Mouse (Mus musculus) hindbrain, embryonic 16.5 days (tissue): ENCODE data around the gene Tbc1d16. TPM values are rescaled to one million over a fixed set of nuclear protein-coding genes. Genes with fewer than 3 reads are reported as not detected.
"Not testable (repeated sequence)": the region's sequence is repeated elsewhere in the genome, so short reads cannot be mapped to it uniquely, and the experiment has no call there.

Source experiments
- ATAC-seq: fragments of 200-750 bp; cut with Nextera tagmentation; 2 replicates; pipeline ENCODE4 v1.8.0; 2017; ENCODE audit warnings: moderate TSS enrichment, moderate library complexity
- H3K27ac ChIP-seq: fragments of 300-500 bp; sonication (generic); 2 replicates; pipeline ENCODE4 v1.5.1; 2014; ENCODE audit warnings: low read depth, mild to moderate bottlenecking, control low read depth, low read length, moderate library complexity
- H3K27me3 ChIP-seq: fragments of 300-500 bp; sonication (generic); replicated peaks from 2 replicates; pipeline ENCODE4 v1.6.1; 2014; ENCODE audit warnings: low read length; ENCODE audit not compliant: control insufficient read depth, insufficient read depth
- H3K36me3 ChIP-seq: fragments of 300-500 bp; sonication (generic); 2 replicates; pipeline ENCODE4 v1.6.1; 2014; ENCODE audit warnings: mild to moderate bottlenecking, low read length, moderate library complexity, mixed read lengths; ENCODE audit not compliant: control insufficient read depth, insufficient read depth
- H3K4me1 ChIP-seq: fragments of 300-500 bp; sonication (generic); 2 replicates; pipeline ENCODE4 v1.6.1; 2014; ENCODE audit warnings: low read depth, low read length; ENCODE audit not compliant: control insufficient read depth, insufficient read depth
- H3K4me2 ChIP-seq: fragments of 300-500 bp; sonication (generic); 2 replicates; pipeline ENCODE4 v1.6.1; 2014; ENCODE audit warnings: mild to moderate bottlenecking, low read length, control low read depth, moderate library complexity
- H3K4me3 ChIP-seq: fragments of 300-500 bp; sonication (generic); 2 replicates; pipeline ENCODE4 v1.5.1; 2014; ENCODE audit warnings: mild to moderate bottlenecking, low read length, control low read depth, moderate library complexity
- H3K9ac ChIP-seq: fragments of 300-500 bp; sonication (generic); 2 replicates; pipeline ENCODE4 v1.6.1; 2014; ENCODE audit warnings: low read depth, mild to moderate bottlenecking, control low read depth, low read length, moderate library complexity
- H3K9me3 ChIP-seq: fragments of 300-500 bp; sonication (generic); 2 replicates; pipeline ENCODE4 v1.6.1; 2014; ENCODE audit warnings: mild to moderate bottlenecking, low read length, moderate library complexity; ENCODE audit not compliant: control insufficient read depth
- WGBS: fragments of 180-500 bp; shearing (Covaris S2); extraction: QIAGEN DNeasy Blood & Tissue Kit; methylation state at CpG from one replicate; pipeline ENCODE4 v1.1.7; 2014; 5-methylcytosine and 5-hydroxymethylcytosine counted together
- polyA plus RNA-seq: library from polyadenylated mRNA; unstranded; fragments of >200 nt; fragmentation: Nextera tagmentation; extraction: Ambion mirVana; gene quantifications from 2 replicates; pipeline ENCODE4 v1.2.1, GENCODE M21; 2015

Tbc1d16 gene
- polyA plus RNA-seq, result 47.9 and 54.9 TPM in 2 replicates

DNA sequence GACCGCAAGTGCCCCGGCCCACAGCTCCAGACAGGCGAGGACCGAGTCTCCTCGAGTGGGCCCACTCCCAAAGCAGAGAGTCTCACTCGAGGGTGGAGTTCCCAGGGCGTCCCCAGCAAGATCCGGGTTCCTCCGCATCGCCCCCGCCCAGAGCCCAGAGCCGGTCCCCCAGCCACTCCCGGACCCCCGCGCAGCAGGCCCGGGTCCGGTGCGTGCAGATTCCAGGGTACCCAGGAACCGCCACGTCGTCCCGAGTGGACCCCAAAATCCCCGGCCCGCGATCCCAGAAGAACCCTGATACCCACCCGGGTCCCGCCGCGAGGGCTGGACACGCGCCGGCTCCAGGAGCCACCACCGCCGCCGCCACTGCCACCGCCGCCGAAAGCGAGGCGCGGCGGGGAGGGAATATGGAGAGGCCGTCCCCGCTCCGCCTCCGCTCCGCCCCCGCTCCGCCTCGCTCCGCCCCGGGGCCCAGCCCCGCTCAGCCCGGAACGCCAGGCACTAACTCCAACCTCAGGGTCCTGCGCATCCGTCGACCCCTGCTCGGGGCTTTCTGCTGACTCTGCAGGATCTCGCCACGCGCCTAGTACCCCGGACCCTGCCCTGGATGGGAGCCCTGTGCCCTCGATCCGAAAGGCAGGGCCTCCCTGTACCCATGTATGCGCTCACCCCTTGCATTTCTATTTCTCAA lies at the start of gene Tbc1d16, which contains the start of gene Ccdc40:
Gene Tbc1d16, minus strand, starts transcription at position 409 of the 691 bp plus-strand sequence.
Gene Ccdc40, plus strand, starts transcription at position 482 of the 691 bp plus-strand sequence.
- Histone ChIP-seq H3K4me2 (peak within 1 kb of the TSS; percentile 100), H3K27ac (peak within 1 kb of the TSS; percentile 84), H3K36me3 (no peaks in the 10 kb centered on the region), H3K4me1 (peaks cover 42% of the 10 kb centered on the region), H3K9ac (peak within 1 kb of the TSS; percentile 88), H3K4me3 (peak within 1 kb of the TSS; percentile 84), H3K27me3 (no peaks in the 10 kb centered on the region), H3K9me3 (no peaks in the 10 kb centered on the region)
- under 1% methylated on average over 41 of the region's 66 CpGs for WGBS
- ATAC-seq, result peak; percentile 85

DNA sequence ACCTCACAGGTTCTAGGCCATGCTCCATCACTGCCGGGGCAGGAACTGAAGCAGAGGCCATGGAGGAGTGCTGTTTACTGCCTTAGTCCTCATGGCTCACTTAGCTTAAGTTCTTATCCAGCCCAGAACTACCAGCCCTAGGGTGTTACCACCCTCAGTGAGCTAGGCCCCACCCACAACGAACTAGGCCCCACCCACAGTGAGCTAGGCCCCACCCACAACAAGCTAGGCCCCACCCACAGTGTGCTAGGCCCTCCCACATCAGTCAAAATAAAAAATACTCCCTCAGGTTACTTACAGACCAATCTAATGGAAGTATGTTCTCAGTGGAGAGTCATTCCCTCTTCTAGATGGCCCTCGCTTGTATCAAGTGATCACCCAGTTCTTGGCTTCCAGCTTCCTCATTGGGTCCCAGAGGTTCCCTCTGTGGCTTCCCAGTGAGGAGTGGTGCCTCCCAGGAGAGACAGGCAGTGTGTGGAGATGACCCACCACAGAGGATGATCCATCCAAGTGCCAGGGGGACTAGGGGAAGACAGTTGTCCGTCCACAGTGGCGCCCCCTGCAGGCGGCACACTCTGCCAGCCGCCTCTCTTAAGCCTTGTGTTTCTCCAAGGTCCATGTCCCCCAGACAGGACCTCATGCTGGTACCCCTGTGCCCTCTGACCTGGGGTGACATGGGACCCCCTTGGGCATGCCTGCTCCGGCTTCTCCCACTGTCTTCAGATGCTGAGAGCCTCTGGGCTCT lies 45.1 kb upstream of the Tbc1d16 start:
- WGBS, result 90% methylated on average over 8 of the region's 8 CpGs
- H3K36me3 ChIP-seq, result peaks cover 26% of the 10 kb centered on the region
- H3K27ac ChIP-seq, result no peak overlapping the region
- H3K4me2 ChIP-seq, result no peak overlapping the region
- no peaks in the 10 kb centered on the region for H3K27me3 ChIP-seq
- no peak for ATAC-seq
- peaks cover 7% of the 10 kb centered on the region for H3K4me1 ChIP-seq
- H3K9ac ChIP-seq, result no peak overlapping the region
- H3K9me3 ChIP-seq, result no peaks in the 10 kb centered on the region
- H3K4me3 ChIP-seq, result no peak overlapping the region

DNA sequence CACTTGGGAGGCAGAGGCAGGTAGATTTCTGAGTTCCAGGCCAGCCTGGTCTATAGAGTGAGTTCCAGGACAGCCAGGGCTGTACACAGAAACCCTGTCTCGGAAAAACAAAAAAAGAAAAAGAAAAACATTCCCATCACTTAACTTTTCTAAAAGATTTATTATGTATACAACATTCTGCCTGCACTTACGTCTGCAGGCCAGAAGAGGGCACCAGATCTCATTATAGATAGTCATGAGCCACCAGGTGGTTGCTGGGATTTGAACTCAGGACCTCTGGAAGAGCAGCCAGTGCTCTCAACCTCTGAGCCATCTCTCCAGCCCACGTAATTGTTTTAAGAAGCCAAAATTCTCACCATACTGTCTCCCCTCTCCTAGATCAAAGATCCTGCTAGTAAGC lies 44.2 kb upstream of the Tbc1d16 start:
- 68% methylated on average over 3 of the region's 3 CpGs for WGBS

DNA sequence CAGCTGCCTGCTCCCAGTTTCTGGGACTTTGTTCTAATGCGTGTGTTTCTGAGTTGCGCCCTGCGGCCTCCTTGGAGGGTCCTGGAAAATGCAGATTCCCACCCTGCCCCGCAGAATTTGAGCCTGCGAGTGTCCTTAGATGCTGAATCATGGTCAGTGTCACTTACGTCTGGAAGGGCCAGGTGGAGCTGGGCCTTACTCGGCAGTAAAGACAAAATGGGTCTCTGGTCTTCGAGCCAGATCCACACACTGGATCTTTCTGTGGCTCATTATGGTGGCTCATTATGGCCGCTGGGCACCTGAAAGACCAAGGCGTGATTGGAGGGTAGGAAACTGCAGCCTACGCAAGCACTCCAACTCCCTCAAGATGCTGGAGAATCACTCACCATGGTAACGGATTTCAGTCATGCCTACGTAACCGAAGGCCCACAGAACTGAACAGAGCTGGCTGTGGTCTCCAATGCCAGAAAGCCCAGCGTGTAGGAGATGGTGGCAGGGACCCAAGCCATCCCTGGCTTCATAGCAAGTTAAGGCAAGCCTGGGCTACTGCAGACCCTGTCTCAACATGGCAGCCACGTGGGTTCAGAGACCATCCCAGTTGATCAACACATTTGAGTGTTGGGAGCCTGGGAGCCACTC lies 40.4 kb upstream of the Tbc1d16 start:
- Histone ChIP-seq H3K4me1 (peaks cover 14% of the 10 kb centered on the region), H3K27ac (peak overlapping the region; percentile 52; the same call in 1 of the 2 replicates), H3K36me3 (peaks cover 7% of the 10 kb centered on the region), H3K27me3 (no peaks in the 10 kb centered on the region), H3K4me2 (peak overlapping the region; percentile 87), H3K9ac (peak overlapping the region; percentile 89), H3K9me3 (no peaks in the 10 kb centered on the region), H3K4me3 (peak overlapping the region; percentile 80)
- ATAC-seq, result no peak
- 72% methylated on average over 16 of the region's 16 CpGs for WGBS

More for the DNA sequence above, 44.2 kb upstream of the Tbc1d16 start:
- not testable (repeated sequence) for H3K4me3 ChIP-seq, H3K9ac ChIP-seq, H3K27me3 ChIP-seq, ATAC-seq, H3K27ac ChIP-seq, H3K4me2 ChIP-seq, H3K9me3 ChIP-seq
- Histone ChIP-seq H3K4me1 (peaks cover 11% of the 10 kb centered on the region), H3K36me3 (peaks cover 22% of the 10 kb centered on the region)

DNA sequence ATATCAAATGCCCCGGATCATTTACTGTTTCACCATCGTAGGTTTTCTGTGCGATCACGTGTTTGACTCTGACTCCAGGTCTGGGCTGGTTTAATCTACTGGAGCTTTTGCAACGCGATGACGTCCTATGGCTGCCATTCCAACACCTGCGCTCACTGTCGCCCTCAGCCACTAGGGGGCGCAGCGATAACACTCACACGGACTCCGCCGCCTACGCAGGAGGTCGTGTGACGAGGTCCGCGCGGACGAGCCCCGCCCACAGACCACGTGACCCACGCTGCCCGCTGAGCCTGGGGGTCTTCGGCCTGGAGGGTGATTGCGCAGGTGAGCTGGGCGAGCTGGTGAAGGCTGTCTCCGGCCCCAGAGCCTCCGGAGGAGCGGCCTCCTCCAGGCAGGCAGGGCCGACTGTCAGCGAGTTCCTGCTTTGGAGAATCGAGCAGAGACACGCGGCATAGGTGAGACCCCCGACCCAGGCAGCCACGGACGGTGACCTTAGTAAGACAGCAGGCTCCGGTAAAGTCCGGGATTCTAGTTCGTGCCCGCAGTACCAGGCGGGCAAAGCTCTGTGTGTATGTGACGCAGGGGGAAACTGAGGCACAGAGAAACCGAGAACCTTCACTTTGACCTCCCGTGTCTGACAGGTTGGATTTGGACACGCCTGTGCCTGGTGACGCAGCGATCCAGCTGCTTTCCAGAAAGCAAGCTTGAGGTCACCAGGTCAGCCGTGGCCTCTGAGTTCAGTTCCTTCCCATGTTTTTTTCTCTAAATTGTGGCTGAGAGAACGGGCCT lies 39.7 kb upstream of the Tbc1d16 start, which contains the start of gene Gaa:
Gene Gaa, plus strand, starts transcription at position 120 of the 789 bp plus-strand sequence.
- H3K4me2 ChIP-seq, result peak within 1 kb of the TSS; percentile 87
- H3K36me3 ChIP-seq, result peaks cover 4% of the 10 kb centered on the region
- no peaks in the 10 kb centered on the region for H3K27me3 ChIP-seq
- H3K9ac ChIP-seq, result peak within 1 kb of the TSS; percentile 89
- peak within 1 kb of the TSS; percentile 80 for H3K4me3 ChIP-seq
- peak within 1 kb of the TSS; percentile 72; the same call in 1 of the 2 replicates for H3K27ac ChIP-seq
- peak; percentile 84 for ATAC-seq
- WGBS, result 4% methylated on average over 52 of the region's 52 CpGs
- H3K4me1 ChIP-seq, result peaks cover 14% of the 10 kb centered on the region
- H3K9me3 ChIP-seq, result no peaks in the 10 kb centered on the region

DNA sequence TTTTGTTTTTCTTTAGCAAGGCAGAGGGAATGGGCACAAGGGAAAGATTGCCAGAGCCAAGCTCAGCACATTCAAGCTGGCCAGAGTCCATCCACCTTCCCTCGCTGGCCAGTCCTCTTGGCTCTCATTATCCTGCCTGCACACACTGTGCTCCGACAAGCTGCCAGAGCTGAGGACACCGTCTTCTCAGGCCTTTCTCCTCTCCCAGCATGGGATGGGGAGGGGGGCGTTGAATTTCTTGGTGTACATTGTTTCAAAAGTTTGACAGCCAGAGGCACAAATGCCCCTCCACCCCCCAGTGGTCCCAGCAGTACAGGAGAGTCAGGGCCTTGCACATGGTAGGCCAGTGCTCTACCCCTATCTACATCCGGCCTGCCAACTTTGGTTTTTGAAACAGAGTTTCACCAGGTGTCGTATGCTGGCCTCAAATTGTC lies 39.0 kb upstream of the Tbc1d16 start:
- H3K4me1 ChIP-seq, result peaks cover 14% of the 10 kb centered on the region
- H3K4me3 ChIP-seq, result peak overlapping the region; percentile 80; the same call in 1 of the 2 replicates
- peaks cover 4% of the 10 kb centered on the region for H3K36me3 ChIP-seq
- ATAC-seq, result peak; percentile 51
- H3K9ac ChIP-seq, result peak overlapping the region; percentile 89; the same call in 1 of the 2 replicates
- H3K9me3 ChIP-seq, result no peaks in the 10 kb centered on the region
- H3K27ac ChIP-seq, result peak overlapping the region; percentile 42; the same call in 1 of the 2 replicates
- H3K27me3 ChIP-seq, result no peaks in the 10 kb centered on the region
- whole genome bisulfite sequencing, result 35% methylated on average over 6 of the region's 6 CpGs
- peak overlapping the region; percentile 87 for H3K4me2 ChIP-seq

DNA sequence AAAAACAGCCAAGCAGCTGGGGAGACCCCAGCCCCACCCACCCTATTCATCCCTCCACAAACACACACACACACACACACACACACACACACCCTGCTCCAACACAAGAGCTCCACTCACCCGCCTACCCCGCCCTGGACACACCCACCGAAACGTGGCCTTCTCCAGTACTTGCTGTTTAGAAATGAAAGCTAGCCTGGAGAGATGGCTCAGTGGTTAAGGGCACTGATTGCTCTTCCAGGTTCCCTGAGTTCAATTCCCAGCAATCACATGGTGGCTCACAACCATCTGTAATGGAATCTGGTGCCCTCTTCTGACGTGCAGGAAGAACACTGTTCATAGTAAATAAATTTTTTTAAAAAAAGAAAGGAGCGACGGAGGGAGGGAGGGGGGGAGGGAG lies 37.5 kb upstream of the Tbc1d16 start:
- Histone ChIP-seq H3K4me1 (peaks cover 14% of the 10 kb centered on the region), H3K9me3 (no peaks in the 10 kb centered on the region), H3K27me3 (no peaks in the 10 kb centered on the region), H3K36me3 (no peaks in the 10 kb centered on the region), H3K9ac (no peak overlapping the region), H3K27ac (no peak overlapping the region), H3K4me2 (no peak overlapping the region), H3K4me3 (no peak overlapping the region)
- 75% methylated on average over 7 of the region's 7 CpGs for WGBS
- no peak for ATAC-seq

DNA sequence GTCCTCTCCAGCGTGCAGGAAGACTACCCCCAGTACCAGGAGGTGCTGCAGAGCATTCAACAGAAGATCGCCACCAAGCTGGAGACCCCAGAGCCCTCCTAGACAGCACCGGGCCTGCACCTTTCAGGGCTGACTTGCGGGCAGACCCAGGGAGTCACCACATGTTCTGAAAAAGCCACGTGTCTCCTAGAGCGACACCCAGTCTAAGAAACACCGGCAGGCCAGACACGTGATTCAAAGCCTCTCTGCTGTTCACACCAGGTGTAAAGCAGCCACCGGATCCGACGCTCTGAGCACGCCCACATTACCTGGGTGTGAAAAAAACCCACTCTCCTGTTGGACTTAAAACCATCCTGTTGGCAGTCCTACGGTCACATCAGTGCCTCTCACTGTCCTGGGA lies 36.1 kb upstream of the Tbc1d16 start:
- Histone ChIP-seq H3K4me3 (no peak overlapping the region), H3K27me3 (no peaks in the 10 kb centered on the region), H3K4me1 (peaks cover 14% of the 10 kb centered on the region), H3K36me3 (no peaks in the 10 kb centered on the region), H3K9ac (no peak overlapping the region), H3K9me3 (no peaks in the 10 kb centered on the region), H3K4me2 (no peak overlapping the region), H3K27ac (no peak overlapping the region)
- no peak for ATAC-seq
- WGBS, result 95% methylated on average over 13 of the region's 13 CpGs
